In the genomic region with DNA sequence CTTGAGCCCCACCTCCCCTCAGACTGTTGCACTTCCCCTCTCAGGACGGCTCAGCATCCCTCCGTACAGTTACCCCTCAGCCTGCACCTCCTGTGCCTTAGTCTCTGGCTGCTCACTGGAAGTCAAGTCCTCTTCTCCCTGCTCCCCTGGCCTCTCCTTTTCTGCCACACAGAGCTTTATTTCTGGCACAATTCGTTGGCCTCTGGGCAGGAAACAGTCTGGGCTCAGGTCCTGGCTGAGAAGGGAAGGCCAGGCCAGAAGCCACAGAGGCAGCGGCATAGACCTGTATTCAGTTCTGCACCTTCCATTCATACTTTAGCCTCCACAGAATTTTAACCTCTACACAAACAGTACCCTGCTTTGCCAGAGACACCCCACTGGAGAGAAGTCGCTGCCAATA, we compare ENCODE assay signal across 22 mouse cellular contexts.
"Had no signal": no experiment of that assay in that cellular context is flagged by ENCODE, and none has a peak within 500 bp of the region (broad histone marks: within the 10 kb centered on the region; RNA-seq: fewer than 3 reads in every experiment).

No protein-coding gene starts in this region.

- H3K27ac ChIP-seq: kidney, postnatal 0 days; layer of hippocampus, adult 2 months; limb, embryonic 15.5 days; liver, embryonic 14.5 days; macrophage; midbrain, embryonic 12.5 days; midbrain, embryonic 15.5 days; neural tube, embryonic 12.5 days; neural tube, embryonic 15.5 days; stomach, postnatal 0 days had no signal

- H3K4me3 ChIP-seq: layer of hippocampus, adult 2 months; limb, embryonic 15.5 days; midbrain, embryonic 12.5 days; midbrain, embryonic 15.5 days; neural tube, embryonic 12.5 days; neural tube, embryonic 15.5 days had no signal

- H3K9me3 ChIP-seq: limb, embryonic 15.5 days; midbrain, embryonic 12.5 days; midbrain, embryonic 15.5 days; neural tube, embryonic 12.5 days; neural tube, embryonic 15.5 days had no signal

- ATAC-seq: liver, postnatal 0 days; lung, postnatal 0 days; midbrain, embryonic 15.5 days had no signal

- H3K27me3 ChIP-seq: limb, embryonic 15.5 days; midbrain, embryonic 12.5 days; midbrain, embryonic 15.5 days; neural tube, embryonic 12.5 days; neural tube, embryonic 15.5 days had no signal

- H3K36me3 ChIP-seq: midbrain, embryonic 15.5 days had no signal

- H3K4me1 ChIP-seq: limb, embryonic 15.5 days; neural tube, embryonic 12.5 days had no signal

- DNase-seq: kidney, postnatal 25 days; layer of hippocampus, adult 9-11 months; liver, postnatal 0 days; lung, embryonic 14.5 days; right cerebral cortex, adult 18-20 months; right cerebral cortex, postnatal 14 days; right cerebral cortex, postnatal 4 days; thymus, adult 2 months; thymus, postnatal 14 days; thymus, postnatal 4 days had no signal

- H3K9ac ChIP-seq: limb, embryonic 15.5 days; liver, embryonic 14.5 days; liver, postnatal 0 days; lung, embryonic 14.5 days; midbrain, embryonic 12.5 days; midbrain, embryonic 15.5 days; neural tube, embryonic 12.5 days; neural tube, embryonic 15.5 days had no signal

- H3K4me2 ChIP-seq: limb, embryonic 15.5 days; liver, embryonic 11.5 days; lung, embryonic 14.5 days; midbrain, embryonic 12.5 days; midbrain, embryonic 15.5 days; neural tube, embryonic 12.5 days; neural tube, embryonic 15.5 days had no signal
